Mouse (Mus musculus) cerebellum, adult 2 months (tissue): Measurements from ENCODE around the gene Tstd1.

Source experiments
- CTCF ChIP-seq: fragments of 200-500 bp; IDR thresholded peaks from 2 replicates; pipeline ENCODE4 v1.5.1; 2011; ENCODE audit warnings: low read depth, mild to moderate bottlenecking, control low read depth, low read length, moderate library complexity, borderline replicate concordance; ENCODE audit not compliant: insufficient read depth
- POLR2A ChIP-seq: fragments of 200-500 bp; IDR thresholded peaks from 2 replicates; pipeline ENCODE4 v1.6.1; 2011; ENCODE audit warnings: low read length, control low read depth, borderline replicate concordance; ENCODE audit not compliant: insufficient read depth

DNA sequence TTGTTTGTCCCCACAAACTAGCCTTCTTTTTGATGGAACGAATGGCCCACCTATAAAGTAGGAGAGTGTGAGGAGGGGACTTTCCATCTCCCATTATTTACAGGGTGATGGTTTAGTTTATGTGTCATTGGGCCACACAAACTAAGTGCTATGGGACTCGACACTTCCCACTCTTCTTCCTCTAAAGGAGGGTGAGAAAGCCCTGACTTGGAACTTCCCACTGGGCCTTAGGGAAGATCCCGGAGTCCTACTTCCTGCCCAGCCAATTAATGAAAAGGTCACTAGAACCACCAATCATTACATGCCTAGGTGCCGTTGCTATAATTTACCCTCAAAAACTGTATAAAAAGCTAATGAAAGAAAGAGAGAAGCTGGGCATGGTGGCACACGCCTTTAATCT, 13.5 kb downstream of the Tstd1 start:
- TF ChIP-seq CTCF (no peak), POLR2A (no peak)
